Mouse (Mus musculus) ES-E14 (cell line): ENCODE measurements around the gene Ppp1r10. TPM values are rescaled to one million over a fixed set of nuclear protein-coding genes. Genes with fewer than 3 reads are reported as not detected.

Experiments
- DNase-seq: peaks from one replicate; pipeline ENCODE4 v3.0.0-alpha.2; 2013; ENCODE audit warnings: low read depth, low spot score
- H3K27ac ChIP-seq: 2 replicates; pipeline ENCODE4 v1.5.1; 2012; ENCODE audit warnings: low read depth, mild to moderate bottlenecking, low read length, moderate library complexity, mixed read lengths; ENCODE audit not compliant: poor library complexity, insufficient read depth, severe bottlenecking
- H3K36me3 ChIP-seq: 2 replicates; pipeline ENCODE4 v1.6.1; 2012; ENCODE audit warnings: mild to moderate bottlenecking, low read length, moderate library complexity, mixed read lengths; ENCODE audit not compliant: control insufficient read depth, poor library complexity, insufficient read depth, severe bottlenecking
- H3K4me1 ChIP-seq, 2 experiments: fragments of 150-350 bp in 1 of 2; sonication (generic) in 1 of 2; 2 replicates each; pipeline ENCODE4 v1.6.1; 2012; ENCODE audit warnings: low read length in 2 of 2, mild to moderate bottlenecking in 1 of 2, mixed read lengths in 1 of 2; ENCODE audit not compliant: control insufficient read depth in 2 of 2, insufficient read depth in 2 of 2, poor library complexity in 1 of 2
- H3K4me3 ChIP-seq, 2 experiments: fragments of 150-350 bp in 1 of 2; sonication (generic) in 1 of 2; 2 replicates each; pipeline ENCODE4 v1.5.1; 2012; ENCODE audit warnings: low read length in 2 of 2, low read depth in 1 of 2, mild to moderate bottlenecking in 1 of 2, mixed read lengths in 1 of 2; ENCODE audit not compliant: insufficient read depth in 1 of 2, poor library complexity in 1 of 2, severe bottlenecking in 1 of 2
- H3K9ac ChIP-seq: 2 replicates; pipeline ENCODE4 v1.6.1; 2012; ENCODE audit warnings: low read depth, mild to moderate bottlenecking, low read length, mixed read lengths; ENCODE audit not compliant: poor library complexity, insufficient read depth, severe bottlenecking
- H3K9me3 ChIP-seq: fragments of 150-350 bp; sonication (generic); 2 replicates; pipeline ENCODE4 v1.6.1; 2012; ENCODE audit warnings: low read depth, mild to moderate bottlenecking, low read length; ENCODE audit not compliant: control insufficient read depth, insufficient read depth
- CHD2 ChIP-seq: IDR thresholded peaks from 2 replicates; pipeline ENCODE4 v1.6.1; 2014; ENCODE audit warnings: mild to moderate bottlenecking, low read depth, low read length, inconsistent platforms
- HCFC1 ChIP-seq: IDR thresholded peaks from 2 replicates; pipeline ENCODE4 v1.6.1; 2012; ENCODE audit warnings: low read length, inconsistent platforms, borderline replicate concordance; ENCODE audit not compliant: insufficient read depth
- MAFK ChIP-seq: IDR thresholded peaks from 2 replicates; pipeline ENCODE4 v1.6.1; 2014; ENCODE audit warnings: mild to moderate bottlenecking, low read depth, low read length, inconsistent platforms; ENCODE audit not compliant: insufficient read depth
- ZC3H11A ChIP-seq: IDR thresholded peaks from 2 replicates; pipeline ENCODE4 v1.6.1; 2012; ENCODE audit warnings: low read depth, mild to moderate bottlenecking, inconsistent platforms, low read length, borderline replicate concordance
- ZNF384 ChIP-seq: IDR thresholded peaks from 2 replicates; pipeline ENCODE4 v1.6.1; 2012; ENCODE audit warnings: low read depth, low read length, inconsistent platforms
- in situ Hi-C, 2 experiments: fragments of 600-800 bp; cut with MboI; formaldehyde crosslinking; loops; one replicate each; pipeline ENCODE4 v1.15.1; 2025; ENCODE audit warnings: low sequenced_read_pairs in 2 of 2, inconsistent platforms in 1 of 2; ENCODE audit not compliant: unreplicated experiment in 2 of 2
- total RNA-seq: library from RNA; depleted of rRNA; stranded (reverse); fragments of 300-350 nt; gene quantifications from 2 replicates; pipeline ENCODE4 v1.2.3, GENCODE M21; 2012

The Ppp1r10 gene
- total RNA-seq, 1 experiment = 64.8 TPM

- Histone ChIP-seq H3K9me3 (no peaks in the 10 kb centered on the region), H3K9ac (no peak overlapping the region), H3K4me1 (peaks cover 0 to 3% of the 10 kb centered on the region in 2 experiments; a peak in 1 of 4 replicates), H3K27ac (no peak overlapping the region), H3K36me3 (no peaks in the 10 kb centered on the region), H3K4me3 (no peak overlapping the region)
- TF ChIP-seq ZNF384 (no peak), MAFK (no peak), HCFC1 (no peak), CHD2 (no peak), ZC3H11A (no peak)
- in situ Hi-C loops = no loop called here
- DNase-seq = no peak
Measured at GRCm38 (mm10) chr17:35903343-35903991, 12.8 kb upstream of the Ppp1r10 start.

DNA sequence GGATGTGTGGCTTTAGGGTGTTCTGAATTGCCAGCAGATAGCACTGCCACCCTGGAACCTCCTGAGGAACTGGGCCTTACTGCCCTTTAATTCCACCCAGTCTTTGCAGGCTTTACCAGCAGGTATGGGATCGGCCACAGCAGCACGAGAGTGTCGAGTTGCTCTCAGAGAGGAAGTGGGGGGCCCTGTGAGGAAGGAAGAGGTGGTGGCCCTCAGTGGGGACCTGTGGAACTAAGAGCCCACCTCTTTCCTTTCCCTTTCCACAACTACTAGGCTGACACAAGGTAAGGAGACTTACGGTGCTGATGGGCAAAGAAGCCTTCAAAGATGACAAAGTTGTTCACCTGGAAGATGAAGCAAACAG lies 12.3 kb upstream of the Ppp1r10 start:
- Histone ChIP-seq H3K36me3 (no peaks in the 10 kb centered on the region), H3K4me3 (no peak overlapping the region), H3K9me3 (no peaks in the 10 kb centered on the region), H3K27ac (no peak overlapping the region), H3K4me1 (peaks cover 0 to 5% of the 10 kb centered on the region in 2 experiments; a peak in 2 of 4 replicates), H3K9ac (no peak overlapping the region)
- TF ChIP-seq HCFC1 (no peak), ZNF384 (no peak), ZC3H11A (no peak), CHD2 (no peak), MAFK (no peak)
- no peak for DNase-seq
- in situ Hi-C loops = no loop called here

DNA sequence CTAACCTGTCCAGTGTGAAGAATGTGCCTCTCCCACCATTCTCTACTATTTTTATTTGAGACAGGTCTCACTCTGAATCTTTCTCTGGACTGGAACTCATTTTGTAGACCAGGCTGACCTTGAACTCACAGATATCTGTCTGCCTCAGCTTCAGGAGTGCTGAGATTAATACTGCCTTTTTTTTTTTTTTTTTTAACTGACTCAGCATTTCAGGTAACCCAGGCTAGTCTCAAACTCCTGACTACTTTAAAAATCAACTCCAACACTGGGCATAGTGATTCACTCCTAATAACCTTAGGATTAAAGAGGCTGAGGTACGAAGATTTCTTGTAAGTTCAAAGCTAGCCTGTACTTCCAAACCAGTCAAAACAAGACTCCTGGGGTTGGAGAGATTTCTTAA lies 10.6 kb upstream of the Ppp1r10 start:
- Histone ChIP-seq H3K9me3 (no peaks in the 10 kb centered on the region), H3K4me3 (no peak overlapping the region), H3K27ac (no peak overlapping the region), H3K4me1 (peaks cover 0 to 10% of the 10 kb centered on the region in 2 experiments; a peak in 2 of 4 replicates), H3K9ac (no peak overlapping the region), H3K36me3 (peaks cover 2% of the 10 kb centered on the region; the same call in 1 of the 2 replicates)
- peak; percentile 51; the same call in 1 of the 2 replicates for TF ChIP-seq MAFK
- no peak for TF ChIP-seq ZC3H11A
- no peak for DNase-seq
- in situ Hi-C loops = no loop called here

DNA sequence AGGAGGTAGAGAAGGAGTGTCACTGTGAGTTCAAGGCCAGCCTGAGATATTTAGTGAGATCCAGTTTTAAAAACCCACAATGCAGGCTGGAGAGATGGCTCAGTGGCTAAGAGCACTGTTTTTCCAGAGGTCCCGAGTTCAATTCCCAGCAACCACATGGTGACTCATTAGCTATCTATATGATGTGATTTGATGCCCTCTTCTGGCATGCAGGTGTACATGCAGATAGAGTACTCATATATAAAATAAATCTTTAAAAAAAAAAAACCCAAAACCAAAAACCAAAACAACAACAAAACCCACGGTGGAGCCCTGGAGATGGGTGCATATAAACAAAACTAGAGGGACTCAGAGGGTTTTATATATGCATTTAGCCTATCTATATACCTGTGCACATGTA lies 8.6 kb upstream of the Ppp1r10 start:
- Histone ChIP-seq H3K27ac (no peak overlapping the region), H3K4me3 (no peak overlapping the region), H3K9me3 (no peaks in the 10 kb centered on the region), H3K36me3 (peaks cover 11% of the 10 kb centered on the region), H3K9ac (no peak overlapping the region), H3K4me1 (peaks cover 0 to 7% of the 10 kb centered on the region in 2 experiments; a peak in 1 of 4 replicates)
- DNase-seq = no peak
- TF ChIP-seq MAFK (no peak), HCFC1 (no peak), ZC3H11A (no peak), CHD2 (no peak), ZNF384 (no peak)
- in situ Hi-C loops = no loop called here
